Mouse (Mus musculus) urinary bladder, postnatal 25 days (tissue): ENCODE results near the gene Map4k2.

Experiments
- DNase-seq: peaks from one replicate; pipeline ENCODE4 v3.0.0; 2022; ENCODE audit warnings: low spot score

Gene Map4k2

GRCm38 (mm10) chr19:6318145-6318544 lies 22.8 kb upstream of the Map4k2 start:
- no peak for DNase-seq

GRCm38 (mm10) chr19:6321358-6321757 lies 19.6 kb upstream of the Map4k2 start:
- no peak for DNase-seq

DNA sequence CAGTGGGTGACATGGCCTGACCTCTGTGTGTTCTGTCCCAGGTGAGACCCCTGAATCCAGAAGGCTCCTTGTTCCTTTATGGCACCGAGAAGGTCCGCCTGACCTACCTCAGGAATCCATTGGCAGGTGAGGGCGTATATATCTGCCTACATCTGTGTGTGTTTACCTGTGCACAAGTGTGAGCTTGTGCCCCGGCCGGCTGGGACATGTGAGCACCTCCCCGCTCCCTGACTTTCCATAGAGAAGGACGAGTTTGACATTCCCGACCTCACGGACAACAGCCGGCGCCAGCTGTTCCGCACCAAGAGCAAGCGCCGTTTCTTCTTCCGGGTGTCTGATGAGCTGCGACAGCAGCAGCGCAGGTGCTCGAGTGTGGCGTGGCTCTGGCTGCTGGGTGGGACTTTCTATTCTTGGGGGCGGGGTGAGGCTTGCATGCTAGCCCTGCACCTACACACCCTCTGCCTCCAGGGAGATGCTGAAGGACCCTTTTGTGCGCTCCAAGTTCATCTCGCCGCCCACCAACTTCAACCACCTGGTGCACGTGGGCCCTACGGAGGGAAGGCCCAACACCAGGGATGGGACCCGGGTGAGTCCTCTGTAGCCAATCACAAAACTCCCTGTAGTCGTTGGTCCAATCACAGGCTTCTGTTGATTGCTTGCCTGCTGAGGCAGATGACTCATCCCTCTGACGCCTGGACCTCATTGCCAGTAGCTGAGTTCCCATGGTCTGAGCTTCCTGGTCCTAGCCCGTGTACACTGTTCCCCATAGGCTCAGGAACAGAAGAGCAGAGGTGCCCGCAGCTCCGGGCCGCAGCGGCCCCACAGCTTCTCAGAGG lies 18.9 kb upstream of the Map4k2 start:
- no peak for DNase-seq

DNA sequence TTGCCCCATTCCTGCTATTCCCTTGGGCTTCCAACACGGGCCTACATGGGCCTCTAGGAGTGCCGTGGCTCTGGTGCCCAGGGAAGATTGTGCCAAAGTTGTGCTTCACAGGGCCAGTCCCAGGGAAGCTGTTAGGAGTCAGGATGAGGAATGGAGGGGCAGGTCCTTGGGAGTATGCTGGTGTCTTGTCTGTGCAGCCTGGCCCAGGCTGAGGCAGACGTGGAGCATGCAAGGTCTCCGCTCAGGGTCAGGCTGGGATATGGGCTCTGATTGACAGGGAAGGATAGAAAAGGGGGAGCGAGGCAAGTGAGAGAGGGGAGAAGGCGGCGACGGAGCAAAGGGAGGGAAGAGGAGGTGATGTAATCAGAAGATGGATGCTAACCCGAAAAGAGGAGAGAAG lies 16.2 kb upstream of the Map4k2 start:
- DNase-seq: no peak

GRCm38 (mm10) chr19:6331178-6331577 lies 9.8 kb upstream of the Map4k2 start:
- DNase-seq: no peak

DNA sequence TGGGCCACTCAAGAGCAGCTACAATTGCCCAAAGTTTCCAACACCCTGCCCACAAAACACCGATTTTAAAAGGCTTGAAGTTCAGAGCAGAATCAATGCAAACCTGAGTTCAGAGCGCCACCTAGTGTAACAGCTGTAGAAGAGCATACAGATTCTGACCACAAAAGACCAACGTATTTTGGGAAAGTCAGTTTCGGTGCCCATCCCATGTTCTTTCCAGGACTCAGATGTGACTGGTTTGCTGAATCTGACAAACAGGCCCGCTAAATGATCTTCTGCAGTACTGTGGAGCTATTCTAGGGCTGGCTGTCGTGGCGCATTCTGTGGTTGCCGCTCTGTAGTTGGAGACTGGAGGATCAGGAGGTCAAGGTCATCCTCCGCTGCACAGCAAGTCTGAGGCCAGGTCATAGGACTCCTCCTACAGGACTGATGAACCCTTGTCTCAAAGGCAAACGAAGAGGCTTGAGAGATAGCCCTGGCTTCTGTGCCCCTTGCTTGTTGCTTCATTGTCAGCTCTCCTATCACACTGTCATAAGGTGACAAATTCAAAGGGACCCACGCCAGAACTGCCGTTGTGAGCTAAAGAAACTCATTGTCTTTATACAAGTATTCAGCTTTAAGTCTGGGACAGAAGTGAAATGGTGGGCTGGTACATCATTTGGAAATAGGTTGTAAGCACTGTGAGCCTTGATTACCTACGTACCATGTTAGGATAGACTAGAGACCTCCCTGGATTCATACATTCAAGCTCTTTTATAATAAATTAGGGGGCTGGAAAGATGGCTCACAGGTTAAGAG lies 9.0 kb upstream of the Map4k2 start:
- DNase-seq: peak; percentile 64

DNA sequence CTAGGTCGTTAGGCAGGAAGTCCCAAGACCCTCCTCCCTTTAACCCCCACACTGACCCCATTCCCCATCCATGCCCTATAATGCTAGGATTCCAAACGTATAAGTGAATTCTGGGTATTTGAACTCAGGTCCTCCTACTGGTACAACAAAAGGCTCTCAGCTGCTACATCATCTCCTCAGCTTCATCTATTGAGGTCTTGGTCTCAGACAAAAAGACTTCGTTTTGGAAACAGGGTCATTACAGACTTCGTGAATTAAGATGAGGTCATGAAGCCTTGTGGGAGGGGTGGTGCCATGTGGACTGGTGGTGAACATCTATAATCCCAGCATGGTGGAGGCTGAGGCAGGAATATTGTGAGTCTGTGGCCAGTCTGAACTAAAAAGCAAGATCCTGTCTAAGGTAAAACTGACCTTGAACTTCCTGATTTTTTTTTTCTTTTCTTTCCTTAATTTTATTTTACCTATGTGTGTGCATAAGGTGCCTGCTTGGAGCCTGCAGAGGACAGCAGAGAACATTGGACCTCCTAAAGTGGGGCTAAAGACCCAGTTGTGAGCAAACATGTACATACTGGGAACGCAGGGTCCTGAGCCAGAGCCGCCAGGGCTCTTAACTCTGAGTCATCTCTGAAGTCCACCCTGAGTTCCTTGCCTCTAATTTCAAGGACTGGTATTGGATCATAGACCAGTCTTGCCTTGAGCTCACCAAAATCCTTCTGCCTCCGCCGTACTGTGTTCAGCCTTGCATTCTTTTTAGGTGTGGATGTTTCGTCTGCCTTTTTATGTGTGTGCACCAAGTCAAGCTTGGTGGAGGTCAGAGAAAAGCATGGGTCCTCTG lies 7.0 kb upstream of the Map4k2 start:
- no peak for DNase-seq

GRCm38 (mm10) chr19:6334673-6335457 lies 6.1 kb upstream of the Map4k2 start, which contains the start of gene Men1:
Gene Men1 (plus strand): TSS chr19:6334979.
- peak; percentile 74 for DNase-seq

DNA sequence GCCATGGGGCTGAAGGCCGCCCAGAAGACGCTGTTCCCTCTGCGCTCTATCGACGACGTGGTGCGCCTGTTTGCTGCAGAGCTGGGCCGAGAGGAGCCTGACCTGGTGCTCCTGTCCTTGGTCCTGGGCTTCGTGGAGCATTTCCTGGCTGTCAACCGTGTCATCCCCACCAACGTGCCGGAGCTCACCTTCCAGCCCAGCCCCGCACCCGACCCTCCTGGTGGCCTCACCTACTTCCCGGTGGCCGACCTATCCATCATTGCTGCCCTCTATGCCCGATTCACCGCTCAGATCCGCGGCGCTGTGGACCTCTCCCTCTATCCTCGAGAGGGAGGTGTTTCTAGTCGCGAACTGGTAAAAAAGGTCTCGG lies 5.5 kb upstream of the Map4k2 start:
- DNase-seq: no peak

- DNase-seq: no peak
Observed at GRCm38 (mm10) chr19:6336920-6337319, 4.0 kb upstream of the Map4k2 start.

DNA sequence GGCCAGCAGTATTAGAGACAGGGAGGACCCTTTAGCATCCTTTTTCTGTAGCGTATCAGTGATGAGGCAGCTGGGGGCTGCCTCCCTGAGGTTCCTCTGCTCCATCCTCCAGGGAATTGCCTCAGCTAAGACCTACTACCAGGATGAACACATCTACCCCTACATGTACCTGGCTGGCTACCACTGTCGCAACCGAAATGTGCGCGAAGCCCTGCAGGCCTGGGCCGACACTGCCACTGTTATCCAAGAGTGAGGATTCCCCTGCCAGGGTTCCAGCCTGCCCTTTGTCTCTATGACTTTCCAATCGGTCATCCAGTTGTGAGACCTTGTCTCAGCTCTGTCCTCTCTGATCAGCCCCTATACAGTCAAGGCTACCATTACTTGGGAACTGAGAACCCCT lies 2.8 kb upstream of the Map4k2 start:
- no peak for DNase-seq

GRCm38 (mm10) chr19:6338716-6339115 lies 2.2 kb upstream of the Map4k2 start:
- DNase-seq: no peak

GRCm38 (mm10) chr19:6339191-6339590 lies 1.7 kb upstream of the Map4k2 start:
- no peak for DNase-seq

DNA sequence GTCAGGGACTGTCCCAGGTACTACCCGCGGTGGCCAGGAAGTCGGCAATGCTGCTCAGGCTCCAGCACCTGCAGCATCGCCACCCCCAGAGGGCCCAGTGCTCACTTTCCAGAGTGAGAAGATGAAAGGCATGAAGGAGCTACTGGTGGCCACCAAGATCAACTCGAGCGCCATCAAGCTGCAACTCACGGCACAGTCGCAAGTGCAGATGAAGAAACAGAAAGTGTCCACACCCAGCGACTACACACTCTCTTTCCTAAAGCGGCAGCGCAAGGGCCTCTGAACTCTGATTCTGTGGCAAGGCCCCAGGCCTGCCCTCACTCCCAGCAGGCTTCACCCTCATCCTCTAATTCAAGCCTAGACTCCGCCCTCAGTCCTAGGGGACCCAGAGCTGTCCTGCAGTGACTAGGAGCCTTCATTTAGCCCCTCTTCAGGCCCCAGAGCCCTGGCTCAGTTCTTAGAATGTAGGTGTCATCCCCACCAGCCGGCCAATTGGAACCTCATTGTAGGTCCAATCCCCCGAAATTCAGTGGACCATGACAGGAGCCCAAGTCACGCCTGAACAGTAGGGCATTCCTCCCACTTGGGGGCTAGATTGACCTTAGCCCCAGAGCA lies 938 bp upstream of the Map4k2 start:
- DNase-seq: no peak

DNA sequence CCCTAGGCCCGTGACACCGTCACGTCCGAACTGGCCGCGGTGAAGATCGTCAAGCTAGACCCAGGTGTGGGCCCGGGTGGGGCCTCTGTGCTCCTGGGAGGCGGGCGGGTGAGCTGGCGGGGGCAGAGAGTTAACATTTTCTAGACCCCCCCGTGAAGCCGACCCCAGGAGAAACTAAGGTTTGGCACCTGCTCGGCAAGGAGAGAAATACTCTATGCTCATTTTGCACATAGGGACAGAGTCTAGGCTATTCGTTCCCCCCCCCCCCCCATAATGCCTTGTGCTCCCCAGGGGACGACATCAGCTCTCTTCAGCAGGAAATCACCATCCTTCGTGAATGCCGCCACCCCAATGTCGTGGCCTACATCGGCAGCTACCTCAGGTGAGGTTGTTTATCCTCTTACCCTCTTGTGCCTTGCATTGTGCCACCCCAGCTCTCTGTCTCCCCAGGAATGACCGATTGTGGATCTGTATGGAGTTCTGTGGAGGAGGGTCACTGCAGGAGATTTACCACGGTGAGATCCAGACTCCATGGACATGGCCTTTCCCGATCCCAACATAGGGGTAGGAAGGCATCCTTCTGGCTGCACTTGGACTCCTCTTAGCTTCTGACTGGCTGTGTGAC lies 630 bp downstream of the Map4k2 start:
- no peak for DNase-seq

GRCm38 (mm10) chr19:6342276-6342933 lies 1.5 kb downstream of the Map4k2 start:
- DNase-seq: no peak

DNA sequence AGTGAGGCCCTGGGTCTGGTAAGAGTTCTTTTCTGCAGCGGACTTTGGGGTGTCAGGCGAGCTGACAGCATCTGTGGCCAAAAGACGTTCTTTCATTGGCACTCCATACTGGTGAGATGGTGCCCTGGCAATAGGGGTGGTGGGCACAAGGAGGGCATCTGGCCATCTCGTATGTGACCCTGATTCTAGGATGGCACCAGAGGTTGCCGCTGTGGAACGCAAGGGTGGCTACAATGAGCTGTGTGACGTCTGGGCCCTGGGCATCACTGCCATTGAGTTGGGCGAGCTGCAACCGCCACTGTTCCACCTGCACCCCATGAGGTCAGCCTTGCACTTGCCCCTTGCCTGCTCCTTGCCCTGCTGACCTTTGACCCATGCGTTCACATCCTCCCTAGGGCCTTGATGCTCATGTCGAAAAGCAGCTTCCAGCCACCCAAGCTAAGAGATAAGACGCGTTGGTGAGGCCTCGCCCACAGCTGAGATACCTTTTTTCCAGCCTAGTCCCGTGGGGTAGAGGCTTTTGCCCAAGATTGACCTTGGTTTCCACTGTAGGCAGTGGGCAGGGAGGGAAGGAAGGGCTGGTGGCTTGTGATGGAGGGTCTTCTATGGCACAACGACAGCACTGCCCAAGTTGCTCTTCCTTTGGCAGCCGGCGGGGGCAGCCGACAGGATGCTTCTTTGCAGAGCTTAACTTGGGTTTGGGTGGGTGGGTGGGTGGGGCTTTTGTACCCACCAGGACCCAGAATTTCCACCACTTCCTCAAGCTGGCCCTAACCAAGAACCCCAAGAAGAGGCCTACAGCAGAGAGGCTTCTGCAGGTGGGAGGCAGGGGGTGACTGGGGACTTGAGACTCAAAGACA lies 2.4 kb downstream of the Map4k2 start:
- no peak for DNase-seq

DNA sequence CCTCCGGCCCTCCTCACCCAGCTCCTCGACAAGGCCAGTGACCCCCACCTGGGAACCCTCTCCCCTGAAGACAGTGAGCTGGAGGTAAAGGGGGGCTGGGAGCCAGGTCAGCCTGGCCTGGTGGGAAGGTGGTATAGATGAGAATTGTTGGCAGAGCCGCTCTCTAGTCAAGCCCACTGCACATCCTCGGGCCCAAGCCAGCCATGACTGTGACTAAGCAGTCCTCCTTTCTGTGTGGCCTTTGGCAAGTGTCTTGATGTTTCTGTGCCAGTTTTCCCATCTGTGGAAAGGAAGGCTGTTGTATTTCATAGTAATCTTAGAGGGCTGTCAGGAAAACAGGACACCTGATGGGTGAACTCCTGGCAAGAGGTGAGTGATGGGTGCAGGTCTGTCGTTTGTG lies 3.1 kb downstream of the Map4k2 start:
- no peak for DNase-seq

- no peak for DNase-seq
Observed at GRCm38 (mm10) chr19:6346023-6346422, 5.1 kb downstream of the Map4k2 start.
